Mouse (Mus musculus): ENCODE results near the gene Neo1.

DNA sequence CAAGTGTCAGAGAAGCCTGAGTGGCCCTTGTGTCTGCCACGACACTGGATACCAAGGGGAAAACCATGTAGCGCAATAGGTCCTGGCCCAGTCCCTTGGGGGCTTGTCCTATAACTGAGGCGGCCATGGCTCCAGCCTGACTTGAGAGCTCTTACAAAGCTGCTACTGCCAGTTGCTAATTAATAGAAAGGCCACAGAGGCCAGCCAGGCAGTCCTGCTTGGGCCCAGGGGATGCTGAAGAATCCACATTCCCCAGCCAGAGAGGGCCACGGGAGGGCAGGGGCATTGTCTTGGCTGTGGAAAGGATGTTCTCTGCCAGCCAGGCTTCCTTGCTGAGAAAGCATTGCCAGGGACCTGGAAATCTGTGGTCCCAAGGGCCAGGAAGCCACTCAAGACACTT, 206.6 kb downstream of the Neo1 start:
- TF ChIP-seq CTCF (IDR thresholded peaks at IDR 0.05; ENCODE audit: borderline replicate concordance, control insufficient read depth, extremely low read depth, insufficient read depth, low read length, poor library complexity) = no peak
- TF ChIP-seq POLR2A (IDR thresholded peaks at IDR 0.05; ENCODE audit: control insufficient read depth, extremely low read depth, insufficient read depth, low read length, poor library complexity) = no peak
